Mouse (Mus musculus) lung, postnatal 10 days (tissue): ENCODE data around the gene Neurod6.
"Not testable (repeated sequence)": the region's sequence is repeated elsewhere in the genome, so short reads cannot be mapped to it uniquely, and the experiment has no call there.

Source experiments
- DNase-seq: peaks from one replicate; pipeline ENCODE4 v3.0.0; 2021

Neurod6 gene

GRCm38 (mm10) chr6:55680974-55681373 lies at the start of gene Neurod6:
Gene Neurod6, minus strand, starts transcription at chr6:55681263.
- DNase-seq = no peak

GRCm38 (mm10) chr6:55717209-55717608 lies 36.1 kb upstream of the Neurod6 start:
- peak; percentile 61 for DNase-seq

GRCm38 (mm10) chr6:55715446-55715845 lies 34.4 kb upstream of the Neurod6 start:
- no peak for DNase-seq

- DNase-seq = not testable (repeated sequence)
Observed at GRCm38 (mm10) chr6:55710913-55711312, 29.9 kb upstream of the Neurod6 start.

GRCm38 (mm10) chr6:55704759-55705104 lies 23.7 kb upstream of the Neurod6 start:
- DNase-seq = no peak

- no peak for DNase-seq
Observed at GRCm38 (mm10) chr6:55704061-55704758, 23.1 kb upstream of the Neurod6 start.

GRCm38 (mm10) chr6:55700392-55701386 lies 19.6 kb upstream of the Neurod6 start:
- DNase-seq = no peak

GRCm38 (mm10) chr6:55690015-55690531 lies 9.0 kb upstream of the Neurod6 start:
- no peak for DNase-seq

GRCm38 (mm10) chr6:55683506-55683905 lies 2.4 kb upstream of the Neurod6 start:
- DNase-seq = no peak

- DNase-seq = no peak
Observed at GRCm38 (mm10) chr6:55682886-55683285, 1.8 kb upstream of the Neurod6 start.

- no peak for DNase-seq
Observed at GRCm38 (mm10) chr6:55678571-55679185, 2.4 kb downstream of the Neurod6 start.

- no peak for DNase-seq
Observed at GRCm38 (mm10) chr6:55677326-55677725, 3.7 kb downstream of the Neurod6 start.

GRCm38 (mm10) chr6:55676663-55677311 lies 4.3 kb downstream of the Neurod6 start:
- no peak for DNase-seq

- DNase-seq = no peak
Observed at GRCm38 (mm10) chr6:55676141-55676662, 4.9 kb downstream of the Neurod6 start.

GRCm38 (mm10) chr6:55667801-55668200 lies 13.3 kb downstream of the Neurod6 start:
- DNase-seq = no peak

GRCm38 (mm10) chr6:55661126-55661915 lies 19.7 kb downstream of the Neurod6 start:
- no peak for DNase-seq

GRCm38 (mm10) chr6:55649996-55650395 lies 31.1 kb downstream of the Neurod6 start:
- no peak for DNase-seq

GRCm38 (mm10) chr6:55649581-55649980 lies 31.5 kb downstream of the Neurod6 start:
- no peak for DNase-seq

- no peak for DNase-seq
Observed at GRCm38 (mm10) chr6:55648886-55649285, 32.2 kb downstream of the Neurod6 start.

GRCm38 (mm10) chr6:55647771-55648280 lies 33.2 kb downstream of the Neurod6 start:
- no peak for DNase-seq

- no peak for DNase-seq
Observed at GRCm38 (mm10) chr6:55646824-55647560, 34.1 kb downstream of the Neurod6 start.
